In the genomic region with DNA sequence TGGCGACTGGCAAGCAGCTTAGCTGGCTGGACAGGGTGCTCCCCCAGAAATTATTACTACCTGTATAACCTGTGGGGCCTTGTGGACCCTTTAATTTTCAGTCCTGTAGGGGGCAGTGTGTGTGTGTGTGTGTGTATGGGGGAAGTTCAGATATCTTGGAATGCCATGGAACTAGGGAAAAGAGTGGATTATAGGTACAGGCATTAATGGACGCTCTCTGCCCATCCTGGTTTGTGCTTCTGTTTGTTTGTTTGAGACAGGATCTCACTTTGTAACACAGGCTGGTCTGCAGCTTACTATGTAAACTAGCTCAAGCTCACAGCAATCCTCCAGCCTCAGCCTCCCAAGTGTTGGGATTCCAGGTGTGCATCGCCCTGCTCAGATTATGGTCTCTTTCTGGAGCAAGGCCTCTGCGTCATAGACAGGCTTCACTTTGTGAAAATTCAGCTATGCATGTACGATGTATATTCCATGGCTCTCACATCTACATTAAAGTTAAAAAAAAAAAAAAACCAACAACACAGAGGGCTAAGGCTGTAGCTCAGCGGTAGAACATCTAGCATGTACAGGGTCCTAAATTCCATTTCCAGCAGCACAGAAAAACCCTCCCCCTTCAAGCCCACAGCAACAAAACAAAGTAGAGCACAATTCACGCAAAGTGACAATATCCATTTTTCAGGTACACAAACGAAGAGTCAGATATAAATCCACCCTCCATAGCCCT, we compare ENCODE assay signal across 8 mouse cellular contexts. TPM values are rescaled to one million over a fixed set of nuclear protein-coding genes. Genes with fewer than 3 reads are reported as not detected.
A peak's percentile ranks its signal among the peaks of the same experiment; 100 is the strongest.
DNase-seq lines count a peak whose midpoint lies in the region; ATAC-seq and TF ChIP-seq lines count a peak whose summit lies in the region.

No protein-coding gene starts in this region.

- no peaks in the 10 kb centered on the region for H3K36me3 ChIP-seq in embryonic facial prominence, embryonic 13.5 days
- H3K36me3 ChIP-seq in hindbrain, embryonic 10.5 days = no peaks in the 10 kb centered on the region
- H3K36me3 ChIP-seq in limb, embryonic 14.5 days (ENCODE audit: control insufficient read depth, insufficient read depth, low read length) = no peaks in the 10 kb centered on the region
- H3K36me3 ChIP-seq in myocyte (ENCODE audit: control insufficient read depth, insufficient read depth) = no peaks in the 10 kb centered on the region

- H3K79me2 ChIP-seq in myocyte (ENCODE audit: control insufficient read depth, insufficient read depth) = no peaks in the 10 kb centered on the region

- peak overlapping the region; percentile 60 for H3K9ac ChIP-seq in embryonic facial prominence, embryonic 13.5 days
- peak overlapping the region; percentile 29; the same call in 1 of the 2 replicates for H3K9ac ChIP-seq in limb, embryonic 14.5 days (ENCODE audit: low read depth, low read length, severe bottlenecking)

- peak overlapping the region; percentile 83 for H3K27ac ChIP-seq in embryonic facial prominence, embryonic 13.5 days
- H3K27ac ChIP-seq in hindbrain, embryonic 10.5 days = peak overlapping the region; percentile 84
- H3K27ac ChIP-seq in limb, embryonic 14.5 days (replicated peaks; ENCODE audit: low read depth, low read length) = peak overlapping the region; percentile 80

- H3K27me3 ChIP-seq in embryonic facial prominence, embryonic 13.5 days = peaks cover 7% of the 10 kb centered on the region
- peaks cover 20% of the 10 kb centered on the region for H3K27me3 ChIP-seq in hindbrain, embryonic 10.5 days (ENCODE audit: insufficient read depth, poor library complexity, severe bottlenecking)
- H3K27me3 ChIP-seq in limb, embryonic 14.5 days (ENCODE audit: control insufficient read depth, insufficient read depth, low read length) = no peaks in the 10 kb centered on the region
- no peaks in the 10 kb centered on the region for H3K27me3 ChIP-seq in myocyte (ENCODE audit: control insufficient read depth, insufficient read depth, insufficient read length)

- DNase-seq in layer of hippocampus, postnatal 10 days (ENCODE audit: low spot score in 2 of 2) = peak; percentile 28 to 33
- no peak for DNase-seq in layer of hippocampus, postnatal 25 days (ENCODE audit: extremely low spot score in 1 of 2, low spot score in 1 of 2)
- peak; percentile 56 for DNase-seq in adrenal gland, postnatal 10 days
- peak; percentile 43 for DNase-seq in hindbrain, embryonic 10.5 days (ENCODE audit: low spot score)
- peak; percentile 49 for DNase-seq in limb, embryonic 14.5 days (ENCODE audit: low spot score)

- ATAC-seq in embryonic facial prominence, embryonic 13.5 days (ENCODE audit: insufficient number of reproducible peaks, insufficient read depth, low FRiP score, low TSS enrichment, low read depth) = peak; percentile 35
- peak; percentile 32 for ATAC-seq in limb, embryonic 14.5 days (ENCODE audit: low FRiP score, low read depth)
- ATAC-seq in megakaryocyte-erythroid progenitor cell, adult 5-6 weeks (replicated peaks; ENCODE audit: low FRiP score, low TSS enrichment, poor library complexity, severe bottlenecking) = no peak

- no peaks in the 10 kb centered on the region for H3K9me3 ChIP-seq in embryonic facial prominence, embryonic 13.5 days
- no peaks in the 10 kb centered on the region for H3K9me3 ChIP-seq in hindbrain, embryonic 10.5 days
- H3K9me3 ChIP-seq in limb, embryonic 14.5 days (ENCODE audit: control insufficient read depth, low read length) = no peaks in the 10 kb centered on the region

- H3K4me3 ChIP-seq in embryonic facial prominence, embryonic 13.5 days = peak overlapping the region; percentile 43
- H3K4me3 ChIP-seq in hindbrain, embryonic 10.5 days = peak overlapping the region; percentile 49
- peak overlapping the region; percentile 38 for H3K4me3 ChIP-seq in limb, embryonic 14.5 days (replicated peaks; ENCODE audit: low read length)
- peak overlapping the region; percentile 27 for H3K4me3 ChIP-seq in myocyte

- 0 out of 2 replicates have a peak, but pooled peaks cover 4% of the 10 kb centered on the region for H3K4me1 ChIP-seq in embryonic facial prominence, embryonic 13.5 days
- H3K4me1 ChIP-seq in hindbrain, embryonic 10.5 days (replicated peaks) = peaks cover 4% of the 10 kb centered on the region; the same call in 1 of the 2 replicates
- no peaks in the 10 kb centered on the region for H3K4me1 ChIP-seq in limb, embryonic 14.5 days (ENCODE audit: control insufficient read depth, insufficient read depth, low read length)

- no peak for TF ChIP-seq POLR2A in limb, embryonic 14.5 days (IDR thresholded peaks at IDR 0.05; ENCODE audit: borderline replicate concordance, extremely low read depth, insufficient read depth, insufficient read length)
- TF ChIP-seq POLR2A in myocyte (IDR thresholded peaks at IDR 0.05; ENCODE audit: insufficient read length, low read depth) = no peak

- WGBS in embryonic facial prominence, embryonic 13.5 days = 29% methylated on average over 8 of the region's 8 CpGs
- 38% methylated on average over 8 of the region's 8 CpGs for WGBS in hindbrain, embryonic 10.5 days
- WGBS in limb, embryonic 14.5 days = 31% methylated on average over 8 of the region's 8 CpGs

- H3ac ChIP-seq in myocyte (ENCODE audit: control insufficient read depth, insufficient read length) = no peak overlapping the region

- H3K4me2 ChIP-seq in embryonic facial prominence, embryonic 13.5 days = peak overlapping the region; percentile 56
- H3K4me2 ChIP-seq in limb, embryonic 14.5 days (replicated peaks; ENCODE audit: low read depth, low read length, severe bottlenecking) = peak overlapping the region; percentile 49
- peak overlapping the region; percentile 92 for H3K4me2 ChIP-seq in myocyte (ENCODE audit: low read depth)

TF ChIP-seq in myocyte, 11 proteins besides CTCF, POLR2A, EP300 and RAD21:
- TF ChIP-seq E2F4 (IDR thresholded peaks at IDR 0.05; ENCODE audit: insufficient read depth) (no peak), TCF12 (IDR thresholded peaks at IDR 0.05; ENCODE audit: insufficient read depth, poor library complexity, severe bottlenecking) (no peak), SRF (IDR thresholded peaks at IDR 0.05; ENCODE audit: control insufficient read depth, insufficient read length, low read depth) (no peak), MYOD1 (IDR thresholded peaks at IDR 0.05; ENCODE audit: control insufficient read depth in 1 of 3, insufficient read length in 2 of 3, low read depth in 2 of 3) (no peak)
TF ChIP-seq in myocyte: peak in this region for 0.

RNA-seq across cellular contexts. Expression of a gene that starts 50.7 kb away (rescaled TPM):
- total RNA-seq in layer of hippocampus, postnatal 10 days (2021) = 100 to 1,000 TPM; 181 to 211 TPM
- total RNA-seq in layer of hippocampus, postnatal 25 days (2021) = 100 to 1,000 TPM; 163 to 190 TPM
- 100 to 1,000 TPM; 267 to 278 TPM for total RNA-seq in adrenal gland, postnatal 10 days (2021)
- polyA plus RNA-seq in embryonic facial prominence, embryonic 13.5 days (2015; fragmentation: Nextera tagmentation; extraction: Ambion mirVana) = 142 and 147 TPM in 2 replicates
- 102 and 144 TPM in 2 replicates for polyA plus RNA-seq in hindbrain, embryonic 10.5 days (2016; fragmentation: Nextera tagmentation; extraction: Ambion mirVana)
- 91.4 and 100 TPM in 2 replicates for polyA plus RNA-seq in limb, embryonic 14.5 days (2012; rRNA removed)
- 126 and 159 TPM in 2 replicates for polyA plus RNA-seq in limb, embryonic 14.5 days (2014; fragmentation: Nextera tagmentation; extraction: Ambion mirVana)
- polyA plus RNA-seq in myocyte (2012; fragmentation: generic; extraction: Trizol) = 38.9 TPM
- total RNA-seq in megakaryocyte-erythroid progenitor cell, adult 5-6 weeks (2014; fragmentation: Nextera tagmentation) = 217 and 234 TPM in 2 replicates
- total RNA-seq in megakaryocyte-erythroid progenitor cell, adult 5-6 weeks (2017) = 759 and 878 TPM in 2 replicates

Comparison
In these comparisons a context has a peak if more than half of its experiments do, and no peak if none do; other contexts are left out.
1. DNase-seq: peak in layer of hippocampus, postnatal 10 days (2 of 2), adrenal gland, postnatal 10 days (single experiment), hindbrain, embryonic 10.5 days (single experiment) and limb, embryonic 14.5 days (single experiment); none in layer of hippocampus, postnatal 25 days (0 of 2).
2. Peak in every context shown above with its lines, with median percentiles within 50 percentile points of each other: H3K27ac ChIP-seq, H3K4me2 ChIP-seq and H3K4me3 ChIP-seq.